Mouse (Mus musculus): ENCODE measurements around the gene Ctbs.

Gene Ctbs

GRCm38 (mm10) chr3:146433681-146434350, 15.8 kb upstream of the Ctbs start:
- no peak for DNase-seq (ENCODE audit: low spot score in 2 of 2)

GRCm38 (mm10) chr3:146434686-146435085, 14.9 kb upstream of the Ctbs start:
- no peak for DNase-seq (ENCODE audit: low spot score in 2 of 2)

GRCm38 (mm10) chr3:146435533-146435932, 14.1 kb upstream of the Ctbs start:
- no peak for DNase-seq (ENCODE audit: low spot score in 2 of 2)

- DNase-seq (ENCODE audit: low spot score in 2 of 2), result no peak
These were observed 13.5 kb upstream of the Ctbs start for GRCm38 (mm10) chr3:146436114-146436513.

GRCm38 (mm10) chr3:146440011-146440410, 9.6 kb upstream of the Ctbs start:
- DNase-seq (ENCODE audit: low spot score in 2 of 2), result no peak

- no peak for DNase-seq (ENCODE audit: low spot score in 2 of 2)
These were observed 9.2 kb upstream of the Ctbs start for GRCm38 (mm10) chr3:146440422-146440821.

GRCm38 (mm10) chr3:146442484-146442883, 7.1 kb upstream of the Ctbs start:
- DNase-seq (ENCODE audit: low spot score in 2 of 2), result no peak

- no peak for DNase-seq (ENCODE audit: low spot score in 2 of 2)
These were observed 6.7 kb upstream of the Ctbs start for GRCm38 (mm10) chr3:146442936-146443335.

- no peak for DNase-seq (ENCODE audit: low spot score in 2 of 2)
These were observed 6.2 kb upstream of the Ctbs start for GRCm38 (mm10) chr3:146443380-146443779.

- no peak for DNase-seq (ENCODE audit: low spot score in 2 of 2)
These were observed 4.7 kb upstream of the Ctbs start for GRCm38 (mm10) chr3:146444880-146445279.

- no peak for DNase-seq (ENCODE audit: low spot score in 2 of 2)
These were observed 2.4 kb upstream of the Ctbs start for GRCm38 (mm10) chr3:146447156-146447555.

- DNase-seq (ENCODE audit: low spot score in 2 of 2), result no peak
These were observed 2.0 kb upstream of the Ctbs start for GRCm38 (mm10) chr3:146447598-146447997.

- DNase-seq (ENCODE audit: low spot score in 2 of 2), result no peak
These were observed 1.2 kb upstream of the Ctbs start for GRCm38 (mm10) chr3:146448372-146448771.

- DNase-seq (ENCODE audit: low spot score in 2 of 2), result no peak
These were observed 626 bp upstream of the Ctbs start for GRCm38 (mm10) chr3:146448969-146449368.

- peak; percentile 86 to 93 for DNase-seq (ENCODE audit: low spot score in 2 of 2)
These were observed 811 bp downstream of the Ctbs start for GRCm38 (mm10) chr3:146450371-146450841.

GRCm38 (mm10) chr3:146451375-146451774, 1.8 kb downstream of the Ctbs start:
- no peak for DNase-seq (ENCODE audit: low spot score in 2 of 2)

- DNase-seq (ENCODE audit: low spot score in 2 of 2), result no peak
These were observed 13.3 kb downstream of the Ctbs start for GRCm38 (mm10) chr3:146462939-146463338.

GRCm38 (mm10) chr3:146469226-146469625, 19.6 kb downstream of the Ctbs start:
- DNase-seq (ENCODE audit: low spot score in 2 of 2), result no peak

GRCm38 (mm10) chr3:146472657-146473056, 23.1 kb downstream of the Ctbs start:
- DNase-seq (ENCODE audit: low spot score in 2 of 2), result no peak

GRCm38 (mm10) chr3:146473741-146474140, 24.1 kb downstream of the Ctbs start:
- DNase-seq (ENCODE audit: low spot score in 2 of 2), result no peak

- no peak for DNase-seq (ENCODE audit: low spot score in 2 of 2)
These were observed 24.8 kb downstream of the Ctbs start for GRCm38 (mm10) chr3:146474428-146474827.

GRCm38 (mm10) chr3:146482044-146482443, 32.4 kb downstream of the Ctbs start:
- DNase-seq (ENCODE audit: low spot score in 2 of 2), result no peak

- no peak for DNase-seq (ENCODE audit: low spot score in 2 of 2)
These were observed 36.9 kb downstream of the Ctbs start for GRCm38 (mm10) chr3:146486464-146486863.

GRCm38 (mm10) chr3:146494941-146495340, 45.3 kb downstream of the Ctbs start:
- DNase-seq (ENCODE audit: low spot score in 2 of 2), result no peak
